Mouse (Mus musculus): ENCODE data around the gene Rnf31. TPM values are rescaled to one million over a fixed set of nuclear protein-coding genes. Genes with fewer than 3 reads are reported as not detected.
A peak's percentile ranks its signal among the peaks of the same experiment; 100 is the strongest.

Gene Rnf31
- polyA plus RNA-seq, 1 experiment from 2014 or later: 22.5 TPM

- no peak for ATAC-seq
- Histone ChIP-seq H3K36me3 (ENCODE audit: control insufficient read depth, insufficient read depth) (peaks cover 1% of the 10 kb centered on the region; the same call in 1 of the 2 replicates), H3K9ac (replicated peaks; ENCODE audit: low read depth, low read length) (no peak overlapping the region), H3K4me1 (replicated peaks; ENCODE audit: control insufficient read depth, insufficient read depth, low read length) (no peaks in the 10 kb centered on the region), H3K4me2 (ENCODE audit: low read length) (no peak overlapping the region), H3K9me3 (ENCODE audit: control insufficient read depth, low read length) (no peaks in the 10 kb centered on the region), H3K27me3 (replicated peaks; ENCODE audit: control insufficient read depth, insufficient read depth, low read length) (no peaks in the 10 kb centered on the region), H3K4me3 (replicated peaks; ENCODE audit: low read length) (no peak overlapping the region), H3K27ac (ENCODE audit: low read length) (no peak overlapping the region)
- WGBS: 84% methylated on average over 7 of the region's 7 CpGs
Observed at GRCm38 (mm10) chr14:55614565-55615178, 23.2 kb downstream of the Rnf31 start.

- Histone ChIP-seq H3K4me3 (replicated peaks; ENCODE audit: low read length) (no peak overlapping the region), H3K36me3 (ENCODE audit: control insufficient read depth, insufficient read depth) (no peaks in the 10 kb centered on the region), H3K9ac (replicated peaks; ENCODE audit: low read depth, low read length) (no peak overlapping the region), H3K9me3 (ENCODE audit: control insufficient read depth, low read length) (no peaks in the 10 kb centered on the region), H3K27me3 (replicated peaks; ENCODE audit: control insufficient read depth, insufficient read depth, low read length) (no peaks in the 10 kb centered on the region), H3K4me2 (ENCODE audit: low read length) (no peak overlapping the region), H3K4me1 (replicated peaks; ENCODE audit: control insufficient read depth, insufficient read depth, low read length) (no peaks in the 10 kb centered on the region), H3K27ac (ENCODE audit: low read length) (no peak overlapping the region)
- ATAC-seq: no peak
- 57% methylated on average over 2 of the region's 2 CpGs for WGBS
Observed at GRCm38 (mm10) chr14:55615876-55616275, 24.4 kb downstream of the Rnf31 start.

GRCm38 (mm10) chr14:55616844-55617243 lies 25.3 kb downstream of the Rnf31 start:
- Histone ChIP-seq H3K4me1 (replicated peaks; ENCODE audit: control insufficient read depth, insufficient read depth, low read length) (no peaks in the 10 kb centered on the region), H3K27me3 (replicated peaks; ENCODE audit: control insufficient read depth, insufficient read depth, low read length) (no peaks in the 10 kb centered on the region), H3K4me2 (ENCODE audit: low read length) (no peak overlapping the region), H3K9ac (replicated peaks; ENCODE audit: low read depth, low read length) (no peak overlapping the region), H3K4me3 (replicated peaks; ENCODE audit: low read length) (no peak overlapping the region), H3K9me3 (ENCODE audit: control insufficient read depth, low read length) (no peaks in the 10 kb centered on the region), H3K36me3 (ENCODE audit: control insufficient read depth, insufficient read depth) (no peaks in the 10 kb centered on the region), H3K27ac (ENCODE audit: low read length) (no peak overlapping the region)
- ATAC-seq: no peak
- WGBS: 86% methylated on average over 2 of the region's 2 CpGs

- H3K4me1 ChIP-seq (replicated peaks; ENCODE audit: control insufficient read depth, insufficient read depth, low read length): no peaks in the 10 kb centered on the region
- H3K27me3 ChIP-seq (replicated peaks; ENCODE audit: control insufficient read depth, insufficient read depth, low read length): no peaks in the 10 kb centered on the region
- no peaks in the 10 kb centered on the region for H3K9me3 ChIP-seq (ENCODE audit: control insufficient read depth, low read length)
- no peak within 1 kb of the TSS; the same call in 1 of the 2 replicates for H3K9ac ChIP-seq (replicated peaks; ENCODE audit: low read depth, low read length)
- peak within 1 kb of the TSS; percentile 32 for H3K4me3 ChIP-seq (replicated peaks; ENCODE audit: low read length)
- H3K27ac ChIP-seq (ENCODE audit: low read length): no peak within 1 kb of the TSS; the same call in 1 of the 2 replicates
- ATAC-seq: peak; percentile 76
- peak within 1 kb of the TSS; percentile 27 for H3K4me2 ChIP-seq (ENCODE audit: low read length)
- H3K36me3 ChIP-seq (ENCODE audit: control insufficient read depth, insufficient read depth): no peaks in the 10 kb centered on the region
- 22% methylated on average over 21 of the region's 21 CpGs for WGBS
Observed at GRCm38 (mm10) chr14:55617822-55618221, 26.3 kb downstream of the Rnf31 start, which contains the start of gene Rec8. TSS of gene Rec8 (plus strand) at chr14:55618037.

- Histone ChIP-seq H3K4me3 (replicated peaks; ENCODE audit: low read length) (peak overlapping the region; percentile 32), H3K9ac (replicated peaks; ENCODE audit: low read depth, low read length) (no peak overlapping the region; the same call in 1 of the 2 replicates), H3K36me3 (ENCODE audit: control insufficient read depth, insufficient read depth) (no peaks in the 10 kb centered on the region), H3K9me3 (ENCODE audit: control insufficient read depth, low read length) (no peaks in the 10 kb centered on the region), H3K27me3 (replicated peaks; ENCODE audit: control insufficient read depth, insufficient read depth, low read length) (no peaks in the 10 kb centered on the region), H3K4me2 (ENCODE audit: low read length) (peak overlapping the region; percentile 27), H3K27ac (ENCODE audit: low read length) (no peak overlapping the region; the same call in 1 of the 2 replicates), H3K4me1 (replicated peaks; ENCODE audit: control insufficient read depth, insufficient read depth, low read length) (no peaks in the 10 kb centered on the region)
- ATAC-seq: no peak
- WGBS: 55% methylated on average over 22 of the region's 22 CpGs
Observed at GRCm38 (mm10) chr14:55618486-55619195, 27.1 kb downstream of the Rnf31 start.

- WGBS: 93% methylated on average over 27 of the region's 27 CpGs
- no peak overlapping the region for H3K9ac ChIP-seq (replicated peaks; ENCODE audit: low read depth, low read length)
- no peaks in the 10 kb centered on the region for H3K4me1 ChIP-seq (replicated peaks; ENCODE audit: control insufficient read depth, insufficient read depth, low read length)
- peaks cover 46% of the 10 kb centered on the region for H3K36me3 ChIP-seq (ENCODE audit: control insufficient read depth, insufficient read depth)
- no peak overlapping the region for H3K4me3 ChIP-seq (replicated peaks; ENCODE audit: low read length)
- no peaks in the 10 kb centered on the region for H3K9me3 ChIP-seq (ENCODE audit: control insufficient read depth, low read length)
- no peak overlapping the region for H3K27ac ChIP-seq (ENCODE audit: low read length)
- no peak overlapping the region for H3K4me2 ChIP-seq (ENCODE audit: low read length)
- H3K27me3 ChIP-seq (replicated peaks; ENCODE audit: control insufficient read depth, insufficient read depth, low read length): no peaks in the 10 kb centered on the region
- ATAC-seq: no peak
Observed at GRCm38 (mm10) chr14:55628077-55628827, 36.7 kb downstream of the Rnf31 start.

GRCm38 (mm10) chr14:55629312-55629711 lies 37.8 kb downstream of the Rnf31 start:
- Histone ChIP-seq H3K9ac (replicated peaks; ENCODE audit: low read depth, low read length) (no peak overlapping the region), H3K27me3 (replicated peaks; ENCODE audit: control insufficient read depth, insufficient read depth, low read length) (no peaks in the 10 kb centered on the region), H3K4me2 (ENCODE audit: low read length) (no peak overlapping the region), H3K27ac (ENCODE audit: low read length) (no peak overlapping the region), H3K36me3 (ENCODE audit: control insufficient read depth, insufficient read depth) (peaks cover 48% of the 10 kb centered on the region), H3K4me1 (replicated peaks; ENCODE audit: control insufficient read depth, insufficient read depth, low read length) (peaks cover 5% of the 10 kb centered on the region), H3K4me3 (replicated peaks; ENCODE audit: low read length) (no peak overlapping the region), H3K9me3 (ENCODE audit: control insufficient read depth, low read length) (no peaks in the 10 kb centered on the region)
- no peak for ATAC-seq
- WGBS: 46% methylated on average over 5 of the region's 5 CpGs

- peaks cover 18% of the 10 kb centered on the region for H3K4me1 ChIP-seq (replicated peaks; ENCODE audit: control insufficient read depth, insufficient read depth, low read length)
- H3K9ac ChIP-seq (replicated peaks; ENCODE audit: low read depth, low read length): peak overlapping the region; percentile 72
- peak; percentile 35; the same call in 1 of the 2 replicates for ATAC-seq
- peak overlapping the region; percentile 72 for H3K4me3 ChIP-seq (replicated peaks; ENCODE audit: low read length)
- peak overlapping the region; percentile 92 for H3K4me2 ChIP-seq (ENCODE audit: low read length)
- no peaks in the 10 kb centered on the region for H3K9me3 ChIP-seq (ENCODE audit: control insufficient read depth, low read length)
- H3K27me3 ChIP-seq (replicated peaks; ENCODE audit: control insufficient read depth, insufficient read depth, low read length): no peaks in the 10 kb centered on the region
- H3K36me3 ChIP-seq (ENCODE audit: control insufficient read depth, insufficient read depth): peaks cover 19% of the 10 kb centered on the region
- WGBS: 4% methylated on average over 23 of the region's 23 CpGs
- peak overlapping the region; percentile 73 for H3K27ac ChIP-seq (ENCODE audit: low read length)
Observed at GRCm38 (mm10) chr14:55634874-55635522, 43.5 kb downstream of the Rnf31 start.
